Mouse (Mus musculus) fat pad, adult 2 months (tissue): ENCODE results near the gene Slc12a8.
"Not testable (repeated sequence)": the region's sequence is repeated elsewhere in the genome, so short reads cannot be mapped to it uniquely, and the experiment has no call there.

Experiments
- DNase-seq: peaks from one replicate; pipeline ENCODE4 v3.0.0-alpha.2; 2011; ENCODE audit warnings: low read depth, low spot score; ENCODE audit errors: extremely low read depth

The Slc12a8 gene

GRCm38 (mm10) chr16:33516807-33517565, at the start of gene Slc12a8:
Gene Slc12a8, plus strand, starts transcription at chr16:33517328.
- DNase-seq: no peak

GRCm38 (mm10) chr16:33467451-33467850, 49.7 kb upstream of the Slc12a8 start:
- DNase-seq: no peak

GRCm38 (mm10) chr16:33469973-33470372, 47.2 kb upstream of the Slc12a8 start:
- no peak for DNase-seq

GRCm38 (mm10) chr16:33474381-33474780, 42.7 kb upstream of the Slc12a8 start:
- no peak for DNase-seq

- DNase-seq: no peak
Measured at GRCm38 (mm10) chr16:33479926-33480325, 37.2 kb upstream of the Slc12a8 start.

GRCm38 (mm10) chr16:33481148-33481547, 36.0 kb upstream of the Slc12a8 start:
- DNase-seq: no peak

- DNase-seq: no peak
Measured at GRCm38 (mm10) chr16:33482309-33482708, 34.8 kb upstream of the Slc12a8 start.

GRCm38 (mm10) chr16:33487709-33488108, 29.4 kb upstream of the Slc12a8 start:
- DNase-seq: no peak

- no peak for DNase-seq
Measured at GRCm38 (mm10) chr16:33494374-33494773, 22.8 kb upstream of the Slc12a8 start.

- no peak for DNase-seq
Measured at GRCm38 (mm10) chr16:33508082-33508481, 9.0 kb upstream of the Slc12a8 start.

- DNase-seq: not testable (repeated sequence)
Measured at GRCm38 (mm10) chr16:33509231-33509630, 7.9 kb upstream of the Slc12a8 start.

GRCm38 (mm10) chr16:33510856-33511255, 6.3 kb upstream of the Slc12a8 start:
- DNase-seq: not testable (repeated sequence)

GRCm38 (mm10) chr16:33512555-33512954, 4.6 kb upstream of the Slc12a8 start:
- DNase-seq: no peak

GRCm38 (mm10) chr16:33517627-33518026, 499 bp downstream of the Slc12a8 start:
- DNase-seq: no peak

GRCm38 (mm10) chr16:33518236-33518635, 1.1 kb downstream of the Slc12a8 start:
- DNase-seq: no peak

- DNase-seq: no peak
Measured at GRCm38 (mm10) chr16:33519916-33520568, 2.9 kb downstream of the Slc12a8 start.

- DNase-seq: no peak
Measured at GRCm38 (mm10) chr16:33522516-33522915, 5.4 kb downstream of the Slc12a8 start.

GRCm38 (mm10) chr16:33523571-33523970, 6.4 kb downstream of the Slc12a8 start:
- no peak for DNase-seq

GRCm38 (mm10) chr16:33529502-33530454, 12.7 kb downstream of the Slc12a8 start:
- DNase-seq: no peak

- no peak for DNase-seq
Measured at GRCm38 (mm10) chr16:33531184-33531583, 14.1 kb downstream of the Slc12a8 start.

GRCm38 (mm10) chr16:33536456-33536855, 19.3 kb downstream of the Slc12a8 start:
- no peak for DNase-seq
